Mouse (Mus musculus) embryonic fibroblast, embryonic 13.5 days (primary cell): ENCODE results near the gene Cd248. TPM values are rescaled to one million over a fixed set of nuclear protein-coding genes. Genes with fewer than 3 reads are reported as not detected.

Experiments
- H3K27ac ChIP-seq: 2 replicates; pipeline ENCODE4 v1.5.1; 2012; ENCODE audit warnings: low read length, control low read depth, inconsistent platforms; ENCODE audit not compliant: insufficient read depth
- H3K4me1 ChIP-seq: 2 replicates; pipeline ENCODE4 v1.6.1; 2011; ENCODE audit warnings: low read length; ENCODE audit not compliant: control insufficient read depth, insufficient read depth
- H3K4me3 ChIP-seq: 2 replicates; pipeline ENCODE4 v1.5.1; 2011; ENCODE audit warnings: mild to moderate bottlenecking, control low read depth, low read length; ENCODE audit not compliant: insufficient read depth
- CTCF ChIP-seq: IDR thresholded peaks from 2 replicates; pipeline ENCODE4 v1.5.1; 2011; ENCODE audit warnings: mild to moderate bottlenecking, control low read depth, low read length, moderate library complexity, borderline replicate concordance; ENCODE audit not compliant: insufficient read depth
- POLR2A ChIP-seq: IDR thresholded peaks from 2 replicates; pipeline ENCODE4 v1.6.1; 2011; ENCODE audit warnings: low read depth, mild to moderate bottlenecking, control low read depth, low read length, moderate library complexity
- polyA plus RNA-seq: library from polyadenylated mRNA; stranded (reverse); fragments of >200 nt; gene quantifications from 2 replicates; pipeline ENCODE4 v1.2.4, GENCODE M21; 2011; ENCODE audit warnings: low read depth; ENCODE audit not compliant: missing spikeins, insufficient read length

Gene Cd248
- polyA plus RNA-seq = 202 and 292 TPM in 2 replicates

GRCm38 (mm10) chr19:5067867-5068569 lies at the start of gene Cd248:
Cd248 (plus strand) TSS chr19:5068078.
- peak within 1 kb of the TSS; percentile 41 for H3K4me3 ChIP-seq
- H3K27ac ChIP-seq = peak within 1 kb of the TSS; percentile 92
- TF ChIP-seq CTCF (no peak), POLR2A (peak; percentile 96)
- peaks cover 19% of the 10 kb centered on the region for H3K4me1 ChIP-seq

GRCm38 (mm10) chr19:5018191-5018590 lies 49.7 kb upstream of the Cd248 start:
- H3K4me1 ChIP-seq = peaks cover 23% of the 10 kb centered on the region
- H3K27ac ChIP-seq = peak overlapping the region; percentile 85
- no peak overlapping the region for H3K4me3 ChIP-seq
- TF ChIP-seq POLR2A = no peak
- no peak for TF ChIP-seq CTCF

GRCm38 (mm10) chr19:5021416-5021815 lies 46.5 kb upstream of the Cd248 start:
- no peak for TF ChIP-seq CTCF
- no peak for TF ChIP-seq POLR2A
- peaks cover 20% of the 10 kb centered on the region for H3K4me1 ChIP-seq
- H3K27ac ChIP-seq = no peak overlapping the region
- no peak overlapping the region for H3K4me3 ChIP-seq

- no peak for TF ChIP-seq CTCF
- TF ChIP-seq POLR2A = peak; percentile 97
- H3K4me3 ChIP-seq = peak within 1 kb of the TSS; percentile 69
- H3K4me1 ChIP-seq = peaks cover 9% of the 10 kb centered on the region; the same call in 1 of the 2 replicates
- H3K27ac ChIP-seq = peak within 1 kb of the TSS; percentile 27; the same call in 1 of the 2 replicates
These were observed 44.0 kb upstream of the Cd248 start, which contains the start of gene Slc29a2 for GRCm38 (mm10) chr19:5023621-5024479. Slc29a2 (plus strand) TSS chr19:5023860.

GRCm38 (mm10) chr19:5026111-5026510 lies 41.8 kb upstream of the Cd248 start:
- H3K4me1 ChIP-seq = peaks cover 8% of the 10 kb centered on the region; the same call in 1 of the 2 replicates
- TF ChIP-seq CTCF (no peak), POLR2A (no peak)
- no peak overlapping the region for H3K27ac ChIP-seq
- H3K4me3 ChIP-seq = no peak overlapping the region

- no peak overlapping the region for H3K4me3 ChIP-seq
- no peaks in the 10 kb centered on the region for H3K4me1 ChIP-seq
- TF ChIP-seq CTCF = no peak
- no peak for TF ChIP-seq POLR2A
- H3K27ac ChIP-seq = no peak overlapping the region
These were observed 35.2 kb upstream of the Cd248 start for GRCm38 (mm10) chr19:5032686-5033085.

- H3K4me3 ChIP-seq = no peak overlapping the region
These were observed 31.3 kb upstream of the Cd248 start for GRCm38 (mm10) chr19:5036577-5036976.

GRCm38 (mm10) chr19:5037678-5038571 lies 30.0 kb upstream of the Cd248 start:
- no peak overlapping the region for H3K27ac ChIP-seq
- peak; percentile 3; the same call in 1 of the 2 replicates for TF ChIP-seq POLR2A
- TF ChIP-seq CTCF = no peak
- H3K4me1 ChIP-seq = peaks cover 6% of the 10 kb centered on the region; the same call in 1 of the 2 replicates
- H3K4me3 ChIP-seq = peak overlapping the region; percentile 70

More at GRCm38 (mm10) chr19:5036577-5036976, 31.3 kb upstream of the Cd248 start:
- TF ChIP-seq CTCF (no peak), POLR2A (no peak)
- Histone ChIP-seq H3K4me1 (peaks cover 3% of the 10 kb centered on the region; the same call in 1 of the 2 replicates), H3K27ac (no peak overlapping the region)

GRCm38 (mm10) chr19:5038709-5039156 lies 29.1 kb upstream of the Cd248 start, which contains the start of the genes B4gat1 and AC124502.3:
B4gat1 (plus strand) TSS chr19:5038826.
AC124502.3 (plus strand) TSS chr19:5038891.
- peak; percentile 85 for TF ChIP-seq POLR2A
- peak; percentile 58; the same call in 1 of the 2 replicates for TF ChIP-seq CTCF
- H3K27ac ChIP-seq = no peak within 1 kb of the TSS
- peaks cover 6% of the 10 kb centered on the region; the same call in 1 of the 2 replicates for H3K4me1 ChIP-seq
- peak within 1 kb of the TSS; percentile 70 for H3K4me3 ChIP-seq
